Mouse (Mus musculus) hematopoietic stem cell, adult 5-6 weeks (primary cell): ENCODE measurements at regions not wholly inside any gene's neighbourhood (a gene's known extent, or its start where the extent isn't known, plus 50 kb on each side); places are given as distances from the start of the nearest gene placed in this dataset.
"Not testable (repeated sequence)": the region's sequence is repeated elsewhere in the genome, so short reads cannot be mapped to it uniquely, and the experiment has no call there.

ENCODE experiments used
- ATAC-seq, 2 experiments: fragments of 125-278 bp in 1 of 2; replicated peaks in 1 of 2; 2 replicates each; pipeline ENCODE4 v1.8.0; 2016 to 2017; ENCODE audit warnings: inconsistent platforms in 2 of 2, mild to moderate bottlenecking in 2 of 2, moderate number of reproducible peaks in 2 of 2, low read depth in 1 of 2, moderate TSS enrichment in 1 of 2; ENCODE audit not compliant: low FRiP score in 2 of 2, poor library complexity in 2 of 2, severe bottlenecking in 2 of 2, insufficient read depth in 1 of 2, low TSS enrichment in 1 of 2

DNA sequence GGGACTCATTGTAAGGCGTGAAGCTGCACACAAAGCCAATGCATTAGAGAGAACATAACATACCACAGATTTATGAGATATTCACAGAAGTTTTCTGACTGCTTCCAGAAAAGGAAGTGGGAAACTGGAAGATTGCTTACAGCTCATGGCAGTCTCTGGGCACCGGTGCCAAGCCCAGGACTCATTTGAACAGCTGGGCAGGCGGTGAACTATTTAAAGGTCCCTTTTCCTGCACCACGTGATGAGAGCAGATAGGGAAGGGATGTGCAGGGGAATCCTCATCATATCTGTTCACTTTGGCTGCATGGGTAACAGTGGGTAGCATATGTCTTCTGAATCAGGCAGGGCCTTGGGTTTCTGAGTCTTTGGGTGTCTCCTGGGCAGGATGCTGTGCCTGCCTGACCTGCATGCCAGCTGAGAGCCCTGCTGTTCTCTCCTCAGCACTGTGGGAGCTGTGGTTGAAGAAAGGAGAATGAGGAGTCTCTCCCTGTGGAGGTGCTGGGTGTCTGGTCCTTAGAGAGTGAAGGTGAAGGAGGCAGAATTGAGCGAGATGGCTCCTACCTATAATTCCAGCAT, 123.5 kb downstream of the Cyld start:
- ATAC-seq: no peak

DNA sequence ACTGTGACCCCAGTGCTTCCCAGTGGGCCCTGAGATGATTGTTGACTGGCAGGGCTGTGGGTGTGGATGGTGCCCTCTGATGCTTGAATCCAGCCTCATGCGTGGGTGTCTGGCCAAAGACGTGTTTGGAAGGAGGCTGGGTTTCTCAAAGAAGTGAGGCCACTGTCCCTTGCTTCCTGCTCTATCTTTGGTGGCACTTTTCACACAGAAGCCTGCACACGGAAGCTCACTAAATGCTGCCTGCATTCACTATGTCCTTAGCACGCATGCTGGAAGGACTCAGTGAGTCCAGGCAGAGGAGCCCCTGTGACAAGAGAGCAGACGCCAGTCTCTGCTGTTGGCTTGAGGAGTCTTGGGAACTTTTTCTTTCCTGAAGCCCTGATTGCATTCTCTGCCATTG, 119.6 kb downstream of the Cyld start:
- ATAC-seq: no peak

DNA sequence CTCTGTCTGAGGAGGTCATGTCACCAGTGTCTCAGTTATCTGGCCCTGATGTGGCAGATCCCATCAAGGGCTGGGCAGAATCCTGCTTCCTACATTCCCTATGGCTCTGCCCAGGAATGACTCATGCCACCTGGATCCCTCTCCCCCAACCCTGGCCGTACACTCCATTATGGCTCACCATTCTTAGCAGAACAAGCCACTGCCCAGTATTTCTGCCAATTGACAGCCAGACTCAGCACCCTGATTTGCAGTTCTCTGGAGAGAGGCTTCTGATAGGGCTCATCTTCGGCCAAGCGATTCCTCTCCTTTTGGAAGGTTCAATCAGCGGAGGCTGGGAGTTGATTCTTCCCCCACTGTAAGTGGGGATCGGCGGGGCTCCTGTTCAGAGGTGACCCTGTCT, 117.4 kb downstream of the Cyld start:
- ATAC-seq: no peak

DNA sequence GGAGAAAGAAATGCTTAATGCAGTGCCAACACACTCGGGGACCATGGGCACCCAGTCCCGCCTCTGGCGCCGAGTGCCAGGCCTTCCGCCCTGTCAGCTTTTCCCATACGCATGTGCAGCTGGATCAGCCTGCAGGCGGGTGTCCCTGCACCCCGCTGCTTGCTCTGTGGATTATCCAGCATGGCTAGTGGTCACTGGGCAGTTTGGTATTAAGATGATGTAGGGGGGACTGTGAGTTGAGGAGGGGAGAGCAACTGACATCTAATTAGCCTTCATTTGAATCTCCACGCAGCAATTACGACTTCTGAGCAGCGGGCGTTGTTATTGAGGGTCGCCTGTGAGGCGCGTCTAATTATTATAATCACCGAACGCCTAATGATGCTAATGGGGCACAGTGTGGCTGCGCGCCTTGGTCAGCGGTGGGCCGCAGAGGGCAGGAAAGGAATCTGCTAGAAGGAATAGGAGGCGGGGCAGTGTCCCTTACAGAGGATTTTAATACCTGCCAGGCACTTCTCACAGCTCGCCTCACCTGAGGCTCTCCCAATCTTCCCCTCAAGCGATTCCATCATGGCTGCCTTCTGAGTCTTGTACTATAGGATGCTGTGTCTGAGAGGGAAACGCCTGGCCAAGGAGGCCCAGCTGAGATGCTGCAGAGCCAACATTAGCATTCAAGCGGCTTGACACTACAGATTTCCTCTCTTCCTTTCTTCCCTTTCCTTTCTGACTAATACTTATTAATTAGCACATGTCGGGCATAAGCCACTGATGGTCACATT, 116.3 kb downstream of the Cyld start:
- no peak for ATAC-seq

DNA sequence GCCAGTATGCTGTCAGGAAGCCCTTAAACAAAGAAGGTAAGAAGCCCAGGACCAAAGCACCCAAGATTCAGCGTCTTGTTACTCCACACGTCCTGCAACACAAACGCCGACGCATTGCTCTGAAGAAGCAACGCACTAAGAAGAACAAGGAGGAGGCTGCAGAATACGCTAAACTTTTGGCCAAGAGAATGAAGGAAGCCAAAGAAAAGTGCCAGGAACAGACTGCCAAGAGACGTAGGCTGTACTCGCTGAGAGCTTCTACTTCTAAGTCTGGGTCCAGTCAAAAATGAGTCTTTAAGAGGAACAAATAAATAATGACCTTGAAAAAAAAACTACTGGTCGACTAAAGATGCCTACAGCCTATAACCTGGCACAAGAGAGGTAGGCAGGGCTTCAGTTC, 110.0 kb downstream of the Cyld start:
- not testable (repeated sequence) for ATAC-seq
